Mouse (Mus musculus): ENCODE data around the gene Olfr982. TPM values are rescaled to one million over a fixed set of nuclear protein-coding genes. Genes with fewer than 3 reads are reported as not detected.

Gene Olfr982
- polyA plus RNA-seq (2015; fragmentation: Nextera tagmentation; extraction: Ambion mirVana) = not detected in 2 replicates

DNA sequence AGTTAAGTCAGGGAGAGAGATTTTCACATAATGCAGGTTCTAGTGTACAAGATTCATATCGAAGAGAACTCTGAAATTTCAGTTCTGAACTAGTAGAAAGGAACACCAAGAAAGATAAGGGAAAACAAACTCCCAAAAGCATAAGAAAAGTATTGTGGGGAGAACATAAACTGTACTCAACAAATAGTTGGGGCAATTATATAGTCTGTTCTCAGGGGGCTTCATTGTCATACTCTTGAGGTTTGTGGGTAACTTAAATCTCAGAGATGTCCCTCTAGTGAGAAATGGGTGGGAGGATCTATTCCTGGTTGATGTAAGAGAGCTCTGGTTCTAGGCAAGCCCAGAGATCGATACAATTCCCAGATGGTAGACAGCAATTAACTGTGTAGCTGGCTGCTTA is at the start of gene Olfr982:
Olfr982 (plus strand) TSS at position 301 of the 400 bp plus-strand sequence.
- no peak within 1 kb of the TSS for H3K4me2 ChIP-seq (ENCODE audit: low read depth, low read length)
- H3K9ac ChIP-seq (ENCODE audit: low read depth, low read length) = no peak within 1 kb of the TSS
- WGBS (ENCODE audit: insufficient replicate concordance) = 51% methylated on average over 2 of the region's 2 CpGs
- H3K4me1 ChIP-seq (ENCODE audit: control insufficient read depth, low read depth, low read length) = no peaks in the 10 kb centered on the region
- H3K27me3 ChIP-seq (ENCODE audit: control insufficient read depth, insufficient read depth, low read depth, low read length) = no peaks in the 10 kb centered on the region
- no peak within 1 kb of the TSS for H3K27ac ChIP-seq (ENCODE audit: low read length)
- H3K36me3 ChIP-seq (ENCODE audit: control insufficient read depth, insufficient read depth) = no peaks in the 10 kb centered on the region
- no peak within 1 kb of the TSS for H3K4me3 ChIP-seq (ENCODE audit: low read depth, low read length)
- no peak for ATAC-seq (ENCODE audit: low read depth)
- H3K9me3 ChIP-seq (replicated peaks; ENCODE audit: control insufficient read depth, low read length) = no peaks in the 10 kb centered on the region

GRCm38 (mm10) chr9:40050138-40050537 is 23.5 kb upstream of the Olfr982 start:
- 77% methylated on average over 19 of the region's 19 CpGs for WGBS (ENCODE audit: insufficient replicate concordance)

DNA sequence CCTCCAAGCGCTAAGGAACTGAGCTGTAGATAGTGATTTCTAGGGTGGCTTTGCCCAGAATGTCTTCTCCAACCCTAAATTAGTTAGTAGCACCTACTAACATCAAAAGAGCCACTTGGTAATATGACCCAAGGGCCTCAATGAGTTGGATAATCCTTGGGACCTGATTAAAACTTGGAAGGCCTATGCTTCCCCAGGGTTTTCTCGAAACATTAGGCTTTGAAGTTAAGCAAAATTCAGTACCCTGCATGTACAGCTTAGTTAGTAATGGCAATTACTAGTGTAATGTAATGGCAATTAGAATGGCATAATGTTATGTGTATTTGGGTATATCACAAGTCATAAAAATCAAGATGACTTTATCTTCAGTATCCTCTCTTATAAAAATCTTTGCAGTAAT is 19.9 kb downstream of the Olfr982 start, which contains the start of gene Olfr983:
Olfr983 (minus strand) TSS at position 101 of the 400 bp plus-strand sequence.
- no peak within 1 kb of the TSS for H3K27ac ChIP-seq (ENCODE audit: low read length)
- 65% methylated on average over 2 of the region's 2 CpGs for WGBS (ENCODE audit: insufficient replicate concordance)
- H3K4me1 ChIP-seq (ENCODE audit: control insufficient read depth, low read depth, low read length) = no peaks in the 10 kb centered on the region
- no peak within 1 kb of the TSS for H3K9ac ChIP-seq (ENCODE audit: low read depth, low read length)
- no peak for ATAC-seq (ENCODE audit: low read depth)
- no peaks in the 10 kb centered on the region for H3K9me3 ChIP-seq (replicated peaks; ENCODE audit: control insufficient read depth, low read length)
- no peak within 1 kb of the TSS for H3K4me2 ChIP-seq (ENCODE audit: low read depth, low read length)
- no peak within 1 kb of the TSS for H3K4me3 ChIP-seq (ENCODE audit: low read depth, low read length)
- no peaks in the 10 kb centered on the region for H3K36me3 ChIP-seq (ENCODE audit: control insufficient read depth, insufficient read depth)
- no peaks in the 10 kb centered on the region for H3K27me3 ChIP-seq (ENCODE audit: control insufficient read depth, insufficient read depth, low read depth, low read length)

More at GRCm38 (mm10) chr9:40050138-40050537, 23.5 kb upstream of the Olfr982 start:
- H3K4me1 ChIP-seq (ENCODE audit: control insufficient read depth, low read depth, low read length) = no peaks in the 10 kb centered on the region
- no peaks in the 10 kb centered on the region for H3K27me3 ChIP-seq (ENCODE audit: control insufficient read depth, insufficient read depth, low read depth, low read length)
- no peak for ATAC-seq (ENCODE audit: low read depth)
- no peaks in the 10 kb centered on the region for H3K9me3 ChIP-seq (replicated peaks; ENCODE audit: control insufficient read depth, low read length)
- no peak overlapping the region for H3K9ac ChIP-seq (ENCODE audit: low read depth, low read length)
- H3K4me2 ChIP-seq (ENCODE audit: low read depth, low read length) = no peak overlapping the region
- no peak overlapping the region for H3K4me3 ChIP-seq (ENCODE audit: low read depth, low read length)
- no peak overlapping the region for H3K27ac ChIP-seq (ENCODE audit: low read length)
- H3K36me3 ChIP-seq (ENCODE audit: control insufficient read depth, insufficient read depth) = no peaks in the 10 kb centered on the region

DNA sequence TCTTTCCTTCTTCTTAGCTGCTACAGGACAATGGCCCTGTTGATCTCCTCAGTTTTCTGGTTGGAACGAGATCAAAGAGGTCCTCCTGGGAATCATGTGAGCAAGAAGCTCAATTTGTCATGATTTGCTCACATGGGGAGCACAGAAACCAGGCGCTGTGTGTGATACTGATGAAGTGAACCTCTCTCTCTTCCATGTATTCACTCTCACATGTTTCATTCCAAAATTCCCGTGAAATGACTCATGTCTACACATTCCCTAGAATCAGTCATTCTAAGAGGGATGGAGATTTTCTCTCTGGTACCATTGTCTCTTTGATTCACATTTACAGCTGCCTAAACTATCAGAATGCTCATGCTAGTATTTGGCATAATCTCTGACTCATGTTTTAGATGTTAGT is 21.1 kb downstream of the Olfr982 start:
- WGBS (ENCODE audit: insufficient replicate concordance) = 43% methylated on average over 3 of the region's 3 CpGs
- Histone ChIP-seq H3K27ac (ENCODE audit: low read length) (no peak overlapping the region), H3K36me3 (ENCODE audit: control insufficient read depth, insufficient read depth) (no peaks in the 10 kb centered on the region), H3K9ac (ENCODE audit: low read depth, low read length) (no peak overlapping the region), H3K9me3 (replicated peaks; ENCODE audit: control insufficient read depth, low read length) (no peaks in the 10 kb centered on the region), H3K4me3 (ENCODE audit: low read depth, low read length) (no peak overlapping the region), H3K27me3 (ENCODE audit: control insufficient read depth, insufficient read depth, low read depth, low read length) (no peaks in the 10 kb centered on the region), H3K4me1 (ENCODE audit: control insufficient read depth, low read depth, low read length) (no peaks in the 10 kb centered on the region), H3K4me2 (ENCODE audit: low read depth, low read length) (no peak overlapping the region)
- ATAC-seq (ENCODE audit: low read depth) = no peak

DNA sequence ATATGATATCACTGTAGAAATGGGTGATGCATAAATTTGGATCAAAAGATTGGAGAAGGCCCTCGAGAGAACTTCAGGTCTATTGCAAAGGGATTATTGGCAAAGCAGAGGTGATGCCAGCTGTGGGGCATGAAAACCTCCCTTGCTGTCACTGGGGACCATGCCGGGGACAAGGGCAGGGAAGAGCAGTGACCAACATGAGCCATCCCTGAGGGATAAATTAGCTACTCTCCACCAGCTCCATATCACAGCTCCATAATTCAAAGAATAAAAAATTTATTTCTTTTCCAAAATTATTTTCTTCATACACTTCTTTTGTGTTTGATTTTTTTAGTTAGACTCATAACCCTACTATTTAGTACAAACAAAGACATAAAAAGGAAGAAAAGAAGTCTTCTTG is 40.5 kb downstream of the Olfr982 start, which contains the start of gene Olfr984:
Olfr984 (minus strand) TSS at position 101 of the 400 bp plus-strand sequence.
- H3K36me3 ChIP-seq (ENCODE audit: control insufficient read depth, insufficient read depth) = no peaks in the 10 kb centered on the region
- H3K4me1 ChIP-seq (ENCODE audit: control insufficient read depth, low read depth, low read length) = no peaks in the 10 kb centered on the region
- H3K4me2 ChIP-seq (ENCODE audit: low read depth, low read length) = no peak within 1 kb of the TSS
- no peak for ATAC-seq (ENCODE audit: low read depth)
- H3K4me3 ChIP-seq (ENCODE audit: low read depth, low read length) = no peak within 1 kb of the TSS
- no peaks in the 10 kb centered on the region for H3K27me3 ChIP-seq (ENCODE audit: control insufficient read depth, insufficient read depth, low read depth, low read length)
- 52% methylated on average over 2 of the region's 2 CpGs for WGBS (ENCODE audit: insufficient replicate concordance)
- H3K9me3 ChIP-seq (replicated peaks; ENCODE audit: control insufficient read depth, low read length) = no peaks in the 10 kb centered on the region
- H3K9ac ChIP-seq (ENCODE audit: low read depth, low read length) = no peak within 1 kb of the TSS
- H3K27ac ChIP-seq (ENCODE audit: low read length) = no peak within 1 kb of the TSS

DNA sequence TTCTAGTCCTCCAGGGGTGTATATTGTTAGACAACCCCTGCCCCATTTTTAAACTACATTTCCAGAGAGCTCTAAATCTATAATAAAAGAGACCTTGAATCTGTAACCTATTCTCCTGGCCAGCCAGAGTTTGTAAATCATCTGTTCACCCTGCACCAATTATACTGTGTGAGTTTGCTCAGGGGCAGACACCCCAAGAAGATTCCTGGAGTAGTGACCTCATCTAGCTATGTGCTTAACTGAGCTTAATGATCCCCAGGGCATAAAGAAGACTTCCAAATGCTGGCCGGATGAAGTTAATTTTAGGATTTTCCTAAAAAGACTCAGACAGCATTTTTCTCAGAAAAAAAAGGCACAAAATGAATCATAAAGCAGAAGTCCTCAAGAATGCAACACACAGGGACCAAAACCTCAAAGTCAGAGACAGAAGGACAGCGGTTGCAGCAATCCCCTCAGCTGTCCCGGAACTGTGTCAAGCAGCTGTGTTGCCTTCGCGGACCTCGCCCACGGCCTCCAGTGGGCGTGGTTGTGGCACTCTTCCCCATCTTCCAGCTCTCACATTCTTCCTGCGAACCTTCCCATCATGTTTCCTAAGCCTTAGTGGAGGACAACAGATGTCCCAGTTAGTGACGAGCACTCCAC is 43.1 kb downstream of the Olfr982 start:
- no peak overlapping the region for H3K4me3 ChIP-seq (ENCODE audit: low read depth, low read length)
- no peaks in the 10 kb centered on the region for H3K27me3 ChIP-seq (ENCODE audit: control insufficient read depth, insufficient read depth, low read depth, low read length)
- H3K4me1 ChIP-seq (ENCODE audit: control insufficient read depth, low read depth, low read length) = no peaks in the 10 kb centered on the region
- no peaks in the 10 kb centered on the region for H3K9me3 ChIP-seq (replicated peaks; ENCODE audit: control insufficient read depth, low read length)
- ATAC-seq (ENCODE audit: low read depth) = no peak
- no peaks in the 10 kb centered on the region for H3K36me3 ChIP-seq (ENCODE audit: control insufficient read depth, insufficient read depth)
- WGBS (ENCODE audit: insufficient replicate concordance) = 37% methylated on average over 10 of the region's 10 CpGs
- H3K27ac ChIP-seq (ENCODE audit: low read length) = no peak overlapping the region
- H3K9ac ChIP-seq (ENCODE audit: low read depth, low read length) = no peak overlapping the region
- H3K4me2 ChIP-seq (ENCODE audit: low read depth, low read length) = no peak overlapping the region

- no peak for ATAC-seq (ENCODE audit: low read depth)
- 57% methylated on average over 5 of the region's 5 CpGs for WGBS (ENCODE audit: insufficient replicate concordance)
- H3K4me2 ChIP-seq (ENCODE audit: low read depth, low read length) = no peak overlapping the region
These were observed 43.6 kb downstream of the Olfr982 start for GRCm38 (mm10) chr9:40117287-40117659.

More at GRCm38 (mm10) chr9:40117287-40117659, 43.6 kb downstream of the Olfr982 start:
- Histone ChIP-seq H3K9me3 (replicated peaks; ENCODE audit: control insufficient read depth, low read length) (no peaks in the 10 kb centered on the region), H3K4me1 (ENCODE audit: control insufficient read depth, low read depth, low read length) (no peaks in the 10 kb centered on the region), H3K27ac (ENCODE audit: low read length) (no peak overlapping the region), H3K9ac (ENCODE audit: low read depth, low read length) (no peak overlapping the region), H3K27me3 (ENCODE audit: control insufficient read depth, insufficient read depth, low read depth, low read length) (no peaks in the 10 kb centered on the region), H3K36me3 (ENCODE audit: control insufficient read depth, insufficient read depth) (no peaks in the 10 kb centered on the region), H3K4me3 (ENCODE audit: low read depth, low read length) (no peak overlapping the region)

Other genes starting within 250 kb of the Olfr982 start
- gene Olfr971, start 237.0 kb upstream of the Olfr982 start, polyA plus RNA-seq (2015; fragmentation: Nextera tagmentation; extraction: Ambion mirVana) = not detected in 2 replicates
- gene Olfr972, start 207.4 kb upstream of the Olfr982 start, polyA plus RNA-seq (2015; fragmentation: Nextera tagmentation; extraction: Ambion mirVana) = not detected in 2 replicates
- not detected in 2 replicates for gene Olfr229, start 166.5 kb upstream of the Olfr982 start, polyA plus RNA-seq (2015; fragmentation: Nextera tagmentation; extraction: Ambion mirVana)
- gene Olfr974, start 136.3 kb upstream of the Olfr982 start, polyA plus RNA-seq (2015; fragmentation: Nextera tagmentation; extraction: Ambion mirVana) = not detected in 2 replicates
- not detected in 2 replicates for gene Olfr975, start 121.8 kb upstream of the Olfr982 start, polyA plus RNA-seq (2015; fragmentation: Nextera tagmentation; extraction: Ambion mirVana)
- gene Olfr976, start 112.7 kb upstream of the Olfr982 start, polyA plus RNA-seq (2015; fragmentation: Nextera tagmentation; extraction: Ambion mirVana) = not detected in 2 replicates
- gene Olfr978, start 81.7 kb upstream of the Olfr982 start, polyA plus RNA-seq (2015; fragmentation: Nextera tagmentation; extraction: Ambion mirVana) = not detected in 2 replicates
- not detected in 2 replicates for gene Olfr979, start 70.4 kb upstream of the Olfr982 start, polyA plus RNA-seq (2015; fragmentation: Nextera tagmentation; extraction: Ambion mirVana)
- not detected in 2 replicates for gene Olfr980, start 64.2 kb upstream of the Olfr982 start, polyA plus RNA-seq (2015; fragmentation: Nextera tagmentation; extraction: Ambion mirVana)
- not detected in 2 replicates for gene Olfr981, start 52.4 kb upstream of the Olfr982 start, polyA plus RNA-seq (2015; fragmentation: Nextera tagmentation; extraction: Ambion mirVana)
- gene Olfr983, start 19.8 kb downstream of the Olfr982 start, polyA plus RNA-seq (2015; fragmentation: Nextera tagmentation; extraction: Ambion mirVana) = not detected in 2 replicates
- gene Olfr984, start 40.4 kb downstream of the Olfr982 start, polyA plus RNA-seq (2015; fragmentation: Nextera tagmentation; extraction: Ambion mirVana) = not detected in 2 replicates
- not detected in 2 replicates for gene Olfr985, start 56.4 kb downstream of the Olfr982 start, polyA plus RNA-seq (2015; fragmentation: Nextera tagmentation; extraction: Ambion mirVana)
- gene Tmem225, start 74.3 kb downstream of the Olfr982 start, polyA plus RNA-seq (2015; fragmentation: Nextera tagmentation; extraction: Ambion mirVana) = not detected in 2 replicates
- not detected in 2 replicates for gene Olfr986, start 107.1 kb downstream of the Olfr982 start, polyA plus RNA-seq (2015; fragmentation: Nextera tagmentation; extraction: Ambion mirVana)
- gene Zfp202, start 118.5 kb downstream of the Olfr982 start, polyA plus RNA-seq (2015; fragmentation: Nextera tagmentation; extraction: Ambion mirVana) = 0.72 and 0.79 TPM in 2 replicates
- gene Scn3b, start 195.4 kb downstream of the Olfr982 start, polyA plus RNA-seq (2015; fragmentation: Nextera tagmentation; extraction: Ambion mirVana) = 0.28 and 0.30 TPM in 2 replicates

All from liver, embryonic 16.5 days (tissue).